Mouse (Mus musculus) cortical plate, adult 2 months (tissue): ENCODE measurements around the gene Tshz2.

Experiments
- CTCF ChIP-seq: fragments of 200-500 bp; IDR thresholded peaks from 2 replicates; pipeline ENCODE4 v1.5.1; 2011; ENCODE audit warnings: mild to moderate bottlenecking, control low read depth, low read length; ENCODE audit not compliant: insufficient read depth; ENCODE audit errors: extremely low read depth
- POLR2A ChIP-seq: fragments of 200-500 bp; IDR thresholded peaks from 2 replicates; pipeline ENCODE4 v1.6.1; 2011; ENCODE audit warnings: mild to moderate bottlenecking, low read length, control low read depth; ENCODE audit not compliant: insufficient read depth; ENCODE audit errors: extremely low read depth

- no peak for TF ChIP-seq CTCF
- no peak for TF ChIP-seq POLR2A
These were observed 216.7 kb downstream of the Tshz2 start for GRCm38 (mm10) chr2:169849541-169849940.
